Mouse (Mus musculus) olfactory bulb, adult 2 months (tissue): ENCODE measurements at regions not wholly inside any gene's neighbourhood (a gene's known extent, or its start where the extent isn't known, plus 50 kb on each side); places are given as distances from the start of the nearest gene placed in this dataset.

Source experiments
- CTCF ChIP-seq: fragments of 200-500 bp; IDR thresholded peaks from 2 replicates; pipeline ENCODE4 v1.5.1; 2012; ENCODE audit warnings: low read depth, mild to moderate bottlenecking, low read length, moderate library complexity; ENCODE audit not compliant: insufficient read depth
- POLR2A ChIP-seq: fragments of 200-500 bp; IDR thresholded peaks from 2 replicates; pipeline ENCODE4 v1.6.1; 2012; ENCODE audit warnings: mild to moderate bottlenecking, low read depth, low read length, moderate library complexity; ENCODE audit not compliant: insufficient read depth

- no peak for TF ChIP-seq POLR2A
- TF ChIP-seq CTCF, result no peak
Observed at GRCm38 (mm10) chr13:72961291-72961690, 299.0 kb upstream of the Irx4 start.
